Mouse (Mus musculus): Measurements from ENCODE around the gene Cyb5d1.

- TF ChIP-seq POLR2A (IDR thresholded peaks at IDR 0.05; ENCODE audit: insufficient read length, low read depth) (peak; percentile 1), USF1 (IDR thresholded peaks at IDR 0.05; ENCODE audit: low read depth) (no peak)
Observed at GRCm38 (mm10) chr11:69414421-69415326, 19.2 kb upstream of the Cyb5d1 start.

Data from myocyte (in vitro differentiated cells).